ENCODE assay signal across 30 mouse cellular contexts in the genomic region with DNA sequence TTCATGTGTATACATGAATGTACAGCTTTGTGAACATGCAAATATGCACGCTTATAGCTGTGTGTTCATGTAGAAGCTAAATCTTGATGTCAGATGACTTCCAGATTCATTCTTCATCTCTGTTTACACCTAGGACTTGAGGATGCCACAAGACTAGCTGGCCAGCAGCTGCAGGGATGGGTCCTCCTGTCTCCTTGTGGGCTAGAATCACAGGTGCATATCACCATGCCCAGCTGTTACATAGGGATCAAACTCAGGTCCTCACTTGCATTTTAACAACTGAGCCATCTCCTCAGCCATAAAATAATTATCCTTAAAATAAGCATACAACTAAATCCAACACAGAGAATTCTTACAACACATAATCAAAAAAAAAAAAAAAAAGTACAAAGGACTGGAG.
"Had no signal": no experiment of that assay in that cellular context is flagged by ENCODE, and none has a peak within 500 bp of the region (broad histone marks: within the 10 kb centered on the region; RNA-seq: fewer than 3 reads in every experiment).

No protein-coding gene starts in this region.

- DNase-seq: heart, postnatal 10 days; heart, postnatal 14 days; heart, postnatal 36 days; heart, postnatal 4 days; kidney, adult 11 months; kidney, adult 18-20 months; kidney, adult 2 months; kidney, adult 8-10 months; kidney, adult 9 months; kidney, postnatal 10 days; kidney, postnatal 14 days; kidney, postnatal 25 days; kidney, postnatal 36 days; kidney, postnatal 4 days; layer of hippocampus, adult 9-11 months; layer of hippocampus, postnatal 36 days had no signal

- H3K4me3 ChIP-seq: heart, embryonic 10.5 days; heart, embryonic 12.5 days; heart, embryonic 13.5 days; heart, embryonic 15.5 days; hindbrain, embryonic 10.5 days; hindbrain, embryonic 12.5 days; hindbrain, embryonic 13.5 days; hindbrain, embryonic 15.5 days; intestine, embryonic 15.5 days; kidney, embryonic 15.5 days had no signal

- H3K4me2 ChIP-seq: heart, embryonic 11.5 days; heart, embryonic 12.5 days; heart, embryonic 13.5 days; heart, embryonic 15.5 days; hindbrain, embryonic 12.5 days; hindbrain, embryonic 13.5 days; hindbrain, embryonic 14.5 days; hindbrain, embryonic 15.5 days; intestine, embryonic 15.5 days; kidney, embryonic 15.5 days had no signal

- H3K27me3 ChIP-seq: heart, embryonic 12.5 days; heart, embryonic 13.5 days; heart, embryonic 15.5 days; hindbrain, embryonic 12.5 days; hindbrain, embryonic 13.5 days; hindbrain, embryonic 15.5 days; intestine, embryonic 15.5 days; kidney, embryonic 15.5 days had no signal

- H3K27ac ChIP-seq: heart, embryonic 10.5 days; heart, embryonic 13.5 days; heart, embryonic 15.5 days; hindbrain, embryonic 10.5 days; hindbrain, embryonic 12.5 days; hindbrain, embryonic 13.5 days; hindbrain, embryonic 14.5 days; hindbrain, embryonic 15.5 days; hindbrain, postnatal 0 days; intestine, embryonic 15.5 days; kidney, embryonic 15.5 days; kidney, postnatal 0 days had no signal
